Mouse (Mus musculus): ENCODE data around the gene Cops7b. TPM values are rescaled to one million over a fixed set of nuclear protein-coding genes. Genes with fewer than 3 reads are reported as not detected.
"Not testable (repeated sequence)": the region's sequence is repeated elsewhere in the genome, so short reads cannot be mapped to it uniquely, and the experiment has no call there.

The Cops7b gene
- total RNA-seq (2021): 10 to 100 TPM; 22.8 to 24.4 TPM
- long read RNA-seq, experiment 1, transcript Cops7b-201 (7 exons, 2,231 nt): major isoform, 20 of 25 reads
- long read RNA-seq, experiment 1, partial matches to known transcripts: 3 of 25 reads
- long read RNA-seq, experiment 1, other reads (novel, unspliced or antisense): 1 of 25 reads
- long read RNA-seq, experiment 2, transcript Cops7b-201 (7 exons, 2,231 nt): major isoform, 26 of 33 reads
- long read RNA-seq, experiment 2, partial matches to known transcripts: 5 of 33 reads
- long read RNA-seq, experiment 2, other reads (novel, unspliced or antisense): 2 of 33 reads

DNA sequence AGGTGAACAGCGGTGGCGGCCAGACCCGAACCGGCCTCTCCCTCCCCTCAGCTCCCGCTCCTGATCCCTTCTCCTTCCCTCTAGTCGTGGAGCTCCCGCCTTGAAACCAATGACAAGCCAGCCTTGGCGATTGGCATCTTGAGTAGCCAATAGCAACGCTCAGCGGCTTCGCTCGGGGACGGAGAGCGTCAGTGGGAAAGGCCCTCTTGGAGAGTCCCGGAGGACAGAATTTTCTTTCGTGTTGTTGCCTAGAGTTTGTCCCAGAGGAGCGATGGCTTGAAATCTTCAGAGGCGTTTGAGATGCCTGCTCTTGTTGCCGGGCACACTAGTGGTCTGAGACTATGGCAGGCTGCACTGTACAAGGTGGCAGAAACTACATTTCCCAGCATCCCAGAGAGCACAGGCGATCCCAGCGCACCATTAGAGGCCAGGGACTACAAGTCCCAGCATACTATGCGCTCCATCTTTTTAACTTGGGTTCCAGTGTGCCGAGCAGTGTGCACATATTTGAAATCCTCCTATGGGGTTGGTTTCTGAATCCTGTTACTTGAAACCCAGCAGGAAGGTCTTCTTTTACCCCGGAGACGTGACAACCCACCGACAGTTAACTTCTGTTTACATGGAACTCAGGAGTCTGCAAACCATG, at the start of gene Cops7b, which contains the start of gene Pde6d:
TSS of gene Cops7b (plus strand) at position 454 of the 646 bp plus-strand sequence.
TSS of gene Pde6d (minus strand) at position 179 of the 646 bp plus-strand sequence.
- DNase-seq (ENCODE audit: low spot score in 2 of 2): peak; percentile 98 to 99

DNA sequence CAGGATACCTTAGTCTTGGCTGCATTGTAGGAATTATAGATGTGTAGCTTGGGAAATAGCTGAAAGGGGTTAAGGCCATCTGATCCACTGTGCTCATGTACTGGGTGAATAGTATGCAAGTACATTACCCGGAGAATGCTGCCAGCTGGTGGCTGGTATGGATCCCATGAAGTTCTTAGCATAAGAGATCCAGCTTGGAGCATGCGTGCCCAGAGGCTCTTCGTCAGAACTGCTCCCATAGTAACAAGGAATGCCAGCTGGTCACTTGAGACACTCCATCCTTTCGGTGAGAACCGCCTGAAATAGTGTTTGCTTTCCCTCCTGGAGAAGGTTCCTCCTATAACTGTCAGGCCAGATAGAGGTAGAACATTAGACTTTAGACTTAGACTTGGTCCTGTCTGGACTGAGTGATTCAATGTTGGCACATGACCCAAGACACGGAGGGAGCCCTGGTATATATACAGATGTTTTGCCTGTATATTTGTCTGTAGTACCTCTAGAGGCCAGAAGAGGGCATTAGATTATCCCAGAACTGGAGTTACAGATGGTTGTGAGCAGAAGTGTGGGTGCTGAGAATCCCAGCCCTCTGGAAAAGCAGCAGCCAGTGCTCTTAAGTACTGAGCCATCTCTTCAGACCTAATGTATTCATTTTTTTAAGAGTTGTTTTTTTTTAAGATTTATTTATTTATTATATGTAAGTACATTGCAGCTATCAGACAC, 49.1 kb upstream of the Cops7b start:
- DNase-seq (ENCODE audit: low spot score in 2 of 2): no peak

DNA sequence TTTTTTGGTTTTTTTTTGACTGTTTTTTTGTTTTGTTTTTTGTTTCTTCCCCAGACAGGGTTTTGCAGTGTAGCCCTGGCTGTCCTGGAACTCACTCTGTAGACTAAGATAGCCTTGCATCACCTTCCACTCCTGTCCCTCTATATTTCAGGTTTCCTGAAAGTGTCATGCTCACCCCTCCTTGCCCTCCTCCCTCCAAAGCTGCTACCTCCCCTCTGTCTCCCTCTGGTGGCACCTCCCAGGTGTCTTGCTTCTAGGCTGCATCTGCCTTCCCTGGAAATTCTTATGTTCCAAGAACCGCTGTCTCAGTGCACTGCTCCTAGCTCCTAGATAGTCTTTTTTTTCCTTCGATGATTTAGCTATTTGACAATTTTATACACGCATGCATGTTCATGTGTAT, 44.3 kb upstream of the Cops7b start:
- DNase-seq (ENCODE audit: low spot score in 2 of 2): no peak

GRCm38 (mm10) chr1:86539583-86539982, 43.1 kb upstream of the Cops7b start:
- DNase-seq (ENCODE audit: low spot score in 2 of 2): not testable (repeated sequence)

DNA sequence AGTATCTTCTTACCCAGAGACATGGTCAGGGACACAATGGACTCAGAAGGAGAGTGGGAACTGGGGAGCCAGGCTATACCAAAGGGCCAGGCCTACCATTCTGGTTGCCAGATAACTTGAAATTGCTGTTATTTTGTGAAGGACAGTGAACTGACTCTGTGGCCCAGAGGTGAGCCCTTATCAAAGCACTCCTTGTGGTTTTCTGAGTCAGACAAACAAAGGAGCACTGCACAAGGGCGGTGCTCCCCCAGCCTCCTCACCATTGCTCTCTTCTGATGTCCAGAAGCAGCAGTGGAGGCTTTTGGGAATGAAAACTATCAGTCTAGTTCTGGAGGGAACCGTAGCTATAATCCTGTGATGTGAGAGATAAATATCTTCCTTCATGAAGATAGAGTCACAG, 40.1 kb upstream of the Cops7b start:
- no peak for DNase-seq (ENCODE audit: low spot score in 2 of 2)

GRCm38 (mm10) chr1:86546797-86547196, 35.9 kb upstream of the Cops7b start:
- no peak for DNase-seq (ENCODE audit: low spot score in 2 of 2)

DNA sequence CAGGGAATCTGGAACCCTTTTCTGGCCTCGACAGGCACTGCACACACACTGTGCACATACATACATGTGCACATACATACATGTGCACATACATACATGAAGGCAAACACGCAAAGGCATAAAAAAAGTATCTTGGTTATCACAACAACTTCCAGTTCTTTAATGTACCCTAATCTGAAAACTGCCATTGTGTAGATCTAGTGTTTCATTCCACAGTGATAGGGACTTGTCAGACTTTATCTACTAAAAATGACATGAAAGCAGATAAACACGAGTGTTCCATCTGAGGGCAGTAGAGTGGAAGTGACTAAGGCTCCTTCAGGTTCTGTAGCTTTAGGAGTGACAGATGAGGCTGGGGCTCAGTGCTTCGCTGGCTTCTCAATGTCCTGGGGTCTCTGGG, 31.4 kb upstream of the Cops7b start:
- no peak for DNase-seq (ENCODE audit: low spot score in 2 of 2)

DNA sequence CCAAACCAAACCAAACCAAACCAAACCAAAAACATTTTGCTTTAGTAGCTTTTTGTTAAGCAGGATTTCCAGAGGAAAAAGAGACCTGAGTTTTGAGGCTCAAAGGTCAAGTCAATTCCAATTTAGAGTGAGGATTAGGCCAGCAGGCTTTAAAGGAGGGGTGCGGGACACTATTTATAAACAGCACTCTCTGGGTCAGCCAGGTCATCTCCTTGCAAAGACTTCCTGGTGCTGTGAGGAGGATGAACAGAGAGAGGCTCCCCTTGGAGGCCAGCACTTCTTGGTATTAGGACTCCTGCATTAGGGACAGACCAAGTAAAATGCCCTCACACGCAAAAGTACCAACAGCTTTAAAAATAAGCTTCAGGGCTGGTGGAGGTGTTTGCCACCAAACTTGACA, 30.8 kb upstream of the Cops7b start:
- no peak for DNase-seq (ENCODE audit: low spot score in 2 of 2)

GRCm38 (mm10) chr1:86555665-86556064, 27.0 kb upstream of the Cops7b start:
- no peak for DNase-seq (ENCODE audit: low spot score in 2 of 2)

GRCm38 (mm10) chr1:86557872-86558271, 24.8 kb upstream of the Cops7b start:
- DNase-seq (ENCODE audit: low spot score in 2 of 2): no peak

GRCm38 (mm10) chr1:86559232-86559631, 23.5 kb upstream of the Cops7b start:
- no peak for DNase-seq (ENCODE audit: low spot score in 2 of 2)

GRCm38 (mm10) chr1:86562663-86563062, 20.0 kb upstream of the Cops7b start:
- DNase-seq (ENCODE audit: low spot score in 2 of 2): no peak

- DNase-seq (ENCODE audit: low spot score in 2 of 2): no peak
Measured at GRCm38 (mm10) chr1:86568409-86568808, 14.3 kb upstream of the Cops7b start.

DNA sequence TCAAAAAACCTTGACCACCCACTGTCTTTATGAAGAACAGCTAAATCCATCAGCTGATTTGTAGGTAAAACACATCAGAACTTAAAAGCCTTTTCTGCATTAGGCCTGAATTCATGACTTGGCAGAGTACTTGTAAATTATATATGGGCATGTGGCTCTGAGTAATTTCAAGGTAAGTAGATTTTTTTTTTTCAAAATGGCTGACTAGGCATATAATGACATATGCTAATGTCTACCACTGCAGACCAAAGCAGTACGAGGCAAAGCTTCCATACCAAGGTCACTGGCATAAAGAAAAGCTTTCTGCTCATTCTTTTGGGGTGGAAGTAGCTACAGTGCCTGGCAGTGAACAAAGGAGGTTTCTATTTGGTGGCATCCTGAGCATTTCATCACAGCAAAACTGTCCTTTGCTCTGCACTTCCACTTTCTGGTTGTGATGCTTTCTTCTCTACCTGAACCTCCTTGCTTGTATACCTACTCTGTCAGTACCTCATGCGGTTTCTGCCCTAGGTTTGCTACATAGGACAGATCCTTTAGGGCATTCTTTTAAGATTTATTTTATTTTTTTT, 13.3 kb upstream of the Cops7b start:
- no peak for DNase-seq (ENCODE audit: low spot score in 2 of 2)

DNA sequence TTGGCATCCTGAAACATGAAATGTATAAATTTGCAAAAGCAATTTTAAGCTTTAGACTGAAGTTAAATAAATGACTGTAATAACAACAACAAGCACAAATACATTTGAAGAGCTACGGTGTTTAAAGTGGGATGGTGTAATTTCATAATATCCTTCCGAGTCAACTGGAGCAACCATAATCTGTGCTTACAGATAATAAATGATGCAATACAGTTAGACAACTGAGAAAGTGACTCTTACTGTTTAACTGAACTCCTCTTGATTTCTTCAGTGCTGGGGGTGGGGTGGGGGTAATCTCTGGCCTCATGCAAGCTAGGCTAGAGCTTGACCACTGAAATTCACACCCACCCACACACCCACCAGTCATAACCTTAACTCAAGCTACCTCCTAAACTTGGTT, 11.3 kb upstream of the Cops7b start:
- DNase-seq (ENCODE audit: low spot score in 2 of 2): no peak

DNA sequence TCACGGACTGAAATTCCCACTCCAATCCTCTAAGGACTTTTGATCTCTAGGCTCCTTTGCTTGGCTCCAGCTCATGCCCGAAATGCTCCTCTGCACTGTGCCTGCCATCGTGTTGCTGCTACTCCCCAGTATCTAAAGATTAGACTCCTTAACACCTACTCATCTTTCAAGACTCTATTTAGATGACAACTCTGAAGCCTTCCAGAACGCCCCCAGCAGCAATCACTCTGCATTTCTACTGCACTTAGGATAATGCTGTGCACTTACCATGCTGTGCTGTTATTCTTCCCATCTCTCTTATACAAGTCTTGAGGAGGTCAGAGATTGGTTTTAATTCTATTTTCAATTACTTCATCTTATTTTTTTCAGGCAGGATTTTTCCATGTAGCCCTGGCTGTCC, 10.8 kb upstream of the Cops7b start:
- DNase-seq (ENCODE audit: low spot score in 2 of 2): no peak

DNA sequence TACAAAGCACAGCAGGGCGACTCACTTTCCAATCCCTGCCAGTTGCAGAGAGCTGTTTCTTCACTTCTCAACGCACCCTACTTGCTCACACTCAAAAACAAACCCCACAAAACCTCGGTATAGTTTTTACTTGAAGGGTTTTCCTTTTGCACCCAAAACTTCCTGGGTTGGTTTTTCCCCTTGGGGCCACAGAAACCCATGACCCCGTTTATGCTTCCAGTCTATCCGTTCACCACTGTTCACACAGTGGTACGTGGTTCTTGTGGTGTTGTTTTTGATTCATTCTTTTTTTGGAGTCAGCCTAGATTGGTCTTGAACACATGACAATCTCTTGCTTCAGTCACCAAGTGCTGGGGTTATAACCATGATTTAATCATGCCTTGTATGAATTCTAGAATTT, 2.3 kb upstream of the Cops7b start:
- no peak for DNase-seq (ENCODE audit: low spot score in 2 of 2)

DNA sequence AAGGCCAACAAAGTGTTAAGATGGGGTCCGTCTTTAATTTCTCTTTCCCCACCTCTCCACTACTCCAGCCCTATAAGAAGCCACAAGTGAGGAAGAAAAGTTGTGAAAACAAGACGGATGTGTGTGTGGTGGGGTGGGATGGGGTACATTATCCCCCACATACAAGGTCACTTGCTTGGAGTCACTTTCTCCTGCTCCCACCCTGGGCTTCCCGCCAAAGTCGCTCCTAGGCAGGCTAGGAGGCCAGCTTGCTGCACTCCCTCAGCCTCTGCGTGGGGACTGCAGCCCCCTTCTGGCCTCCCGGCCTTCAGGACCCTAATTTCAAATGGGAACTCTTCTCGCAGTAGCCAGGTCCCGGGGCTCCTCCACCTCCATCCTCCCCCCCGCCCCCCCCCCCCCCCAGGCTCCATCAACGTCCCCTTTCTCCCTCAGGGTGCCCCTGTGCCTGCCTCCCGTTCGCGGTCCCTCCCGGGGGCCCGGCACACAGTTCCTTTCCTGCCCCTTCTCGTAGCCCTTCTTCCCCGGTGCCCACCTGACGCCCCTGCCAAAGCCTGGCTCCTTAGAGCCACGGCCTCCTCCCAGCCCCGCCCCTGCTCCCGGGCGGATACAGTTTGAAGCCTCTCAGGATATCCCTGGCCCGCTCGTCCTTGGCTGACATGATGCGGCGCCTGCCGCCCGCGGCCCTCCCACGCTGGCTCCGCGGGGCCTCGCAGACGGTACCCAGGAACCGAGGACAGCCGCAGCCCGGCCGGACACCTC, 833 bp upstream of the Cops7b start:
- DNase-seq (ENCODE audit: low spot score in 2 of 2): peak in 1 of 2 experiments; percentile 26

- no peak for DNase-seq (ENCODE audit: low spot score in 2 of 2)
Measured at GRCm38 (mm10) chr1:86583709-86584108, 1.0 kb downstream of the Cops7b start.

GRCm38 (mm10) chr1:86586992-86587391, 4.3 kb downstream of the Cops7b start:
- peak; percentile 80 to 81 for DNase-seq (ENCODE audit: low spot score in 2 of 2)

DNA sequence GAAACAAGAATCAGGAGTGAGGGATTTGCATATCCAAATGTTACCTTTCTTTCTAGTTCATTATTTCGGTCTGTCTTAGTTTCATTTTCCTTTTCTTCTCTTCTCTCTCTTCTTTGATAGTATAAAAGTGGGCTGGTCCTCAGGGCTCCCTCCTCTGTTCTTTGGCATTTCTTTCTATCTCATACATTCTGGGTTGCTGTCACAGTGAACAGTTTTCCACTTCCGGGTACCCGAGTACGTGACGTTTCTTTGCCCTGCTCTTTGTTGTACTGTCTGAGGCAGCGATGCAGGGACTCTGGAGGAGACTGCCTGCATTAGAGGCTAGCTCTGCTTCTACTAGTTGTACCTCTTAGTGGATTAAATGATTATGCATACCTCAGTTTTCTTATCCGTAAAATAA, 11.8 kb downstream of the Cops7b start:
- DNase-seq (ENCODE audit: low spot score in 2 of 2): no peak

All from layer of hippocampus, postnatal 14 days (tissue).